Mouse (Mus musculus) cerebellum, adult 9-11 months (tissue): ENCODE measurements at regions not wholly inside any gene's neighbourhood (a gene's known extent, or its start where the extent isn't known, plus 50 kb on each side); places are given as distances from the start of the nearest gene placed in this dataset.

ENCODE experiments used
- DNase-seq: peaks from one replicate; pipeline ENCODE4 v3.0.0; 2022

DNA sequence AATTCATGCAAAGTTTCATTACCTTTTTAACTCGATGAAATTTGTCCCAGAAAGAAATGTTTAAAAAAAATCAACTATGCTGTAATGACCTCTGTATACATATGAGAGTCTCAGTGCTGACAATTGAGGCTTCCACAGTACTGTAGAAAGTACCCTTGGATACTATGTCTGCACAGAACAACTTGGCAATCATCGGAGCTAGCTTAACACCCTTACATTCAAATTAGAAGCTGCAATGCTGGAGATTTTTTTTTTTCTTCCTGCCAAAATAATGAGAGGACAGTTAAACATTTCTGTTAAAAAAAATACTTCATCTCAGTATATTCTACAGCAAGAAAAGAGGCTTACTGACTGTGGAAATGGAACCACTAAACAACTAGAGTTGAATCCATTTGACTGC lies 452.1 kb upstream of the Cntn6 start:
- no peak for DNase-seq

DNA sequence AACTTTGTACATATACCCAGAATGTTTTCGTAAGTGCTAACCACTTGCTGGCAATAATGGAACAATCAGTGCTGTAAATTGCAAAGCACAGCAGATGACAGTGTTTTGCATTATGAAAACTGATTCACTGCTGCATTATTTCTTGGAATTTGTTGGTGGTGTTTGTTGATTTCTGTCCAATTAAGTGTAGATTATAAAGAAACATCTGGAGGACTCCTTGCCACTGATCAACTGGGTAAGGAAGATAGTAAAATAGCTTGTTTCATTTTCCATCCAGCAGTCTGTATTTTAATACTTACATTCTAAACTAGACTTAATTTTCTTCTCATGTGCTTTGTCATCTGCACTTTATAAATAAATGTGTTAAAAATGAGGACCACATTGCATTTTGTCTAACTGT lies 436.6 kb upstream of the Cntn6 start:
- DNase-seq = no peak

DNA sequence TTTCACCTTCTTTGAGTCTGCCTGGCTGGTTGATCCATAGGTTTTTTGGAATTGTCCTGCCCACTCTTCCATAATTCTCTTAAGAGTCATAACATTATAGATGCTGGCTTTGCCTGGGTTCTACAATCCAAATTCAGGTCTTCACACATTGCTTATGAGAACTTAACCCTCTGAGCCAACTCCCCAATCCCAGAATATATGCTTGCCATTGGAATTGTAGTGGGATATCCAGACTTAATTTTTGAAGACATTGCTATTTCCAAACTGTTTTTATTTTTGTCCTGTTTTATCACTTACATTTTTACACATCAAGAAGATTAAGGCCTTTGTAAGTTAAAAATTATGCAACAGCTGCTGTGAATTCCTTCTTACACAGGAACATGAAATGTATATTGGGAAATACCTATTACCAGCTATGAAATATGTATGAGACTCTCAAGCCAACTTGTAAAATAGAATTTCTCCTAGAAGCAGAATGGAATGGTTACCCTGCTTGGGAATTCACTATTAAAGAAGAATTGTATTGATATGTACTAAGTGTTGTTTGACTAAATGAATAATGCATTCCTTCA lies 430.8 kb upstream of the Cntn6 start:
- DNase-seq = no peak

- no peak for DNase-seq
Measured at GRCm38 (mm10) chr6:104080581-104080980, 412.0 kb upstream of the Cntn6 start.

DNA sequence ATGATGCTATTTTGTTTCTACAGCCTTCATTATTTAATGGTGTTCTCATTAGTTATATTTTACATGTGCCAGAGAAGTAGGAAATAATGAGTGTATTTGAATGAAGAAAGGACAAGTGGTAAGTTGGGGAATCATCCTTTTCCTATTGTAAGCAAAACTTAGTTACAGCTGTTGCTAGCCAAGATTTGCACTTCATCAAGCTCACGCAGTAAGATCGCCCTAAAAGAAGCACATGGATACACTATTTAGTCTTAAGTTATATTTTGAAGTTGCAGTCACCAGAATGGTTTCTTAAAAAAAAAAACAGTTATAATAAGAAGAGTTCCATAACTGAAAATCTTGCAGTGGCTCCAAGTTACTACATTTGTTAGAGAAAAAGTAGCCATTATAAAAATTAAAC lies 410.3 kb upstream of the Cntn6 start:
- DNase-seq = no peak

GRCm38 (mm10) chr6:104108386-104108785 lies 384.2 kb upstream of the Cntn6 start:
- no peak for DNase-seq
